Mouse (Mus musculus) liver, postnatal 0 days (tissue): ENCODE results near the gene Tmem266.

Experiments
- CTCF ChIP-seq: sonication (generic); IDR thresholded peaks from 2 replicates; pipeline ENCODE4 v1.5.1; 2016; ENCODE audit warnings: antibody characterized with exemption, low read depth
- EP300 ChIP-seq: IDR thresholded peaks from 2 replicates; pipeline ENCODE4 v1.6.1; 2016; ENCODE audit warnings: antibody characterized with exemption, low read depth, mild to moderate bottlenecking

DNA sequence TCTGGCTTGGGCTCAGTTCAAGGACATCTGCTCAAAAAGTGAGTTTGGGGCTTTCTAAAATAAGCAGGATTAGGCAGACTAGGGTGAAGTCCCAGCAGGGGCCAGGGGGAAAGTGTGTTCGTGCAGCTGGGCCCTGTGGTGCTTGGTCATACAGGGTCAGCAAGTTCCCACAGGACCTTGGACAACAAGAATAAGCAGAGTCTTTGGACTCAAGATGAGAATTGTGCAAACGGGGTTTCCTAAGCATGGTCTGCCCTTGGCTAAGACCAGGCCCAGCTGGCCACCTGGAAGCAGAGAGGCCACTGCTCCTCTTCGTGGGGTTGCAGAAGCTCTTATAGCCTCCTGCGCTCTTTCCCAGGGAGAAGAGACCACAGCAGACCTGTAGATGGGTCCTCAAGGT lies 77.5 kb downstream of the Tmem266 start:
- TF ChIP-seq EP300 (no peak), CTCF (no peak)
